ENCODE assay signal across 22 mouse cellular contexts in genomic region chr13:95044108-95044507, GRCm38 (mm10).
"Had no signal": no experiment of that assay in that cellular context is flagged by ENCODE, and none has a peak within 500 bp of the region (broad histone marks: within the 10 kb centered on the region; RNA-seq: fewer than 3 reads in every experiment).

No protein-coding gene starts in this region.

- H3K4me3 ChIP-seq: liver, embryonic 13.5 days; liver, embryonic 15.5 days; lung, embryonic 15.5 days; midbrain, embryonic 10.5 days; midbrain, embryonic 12.5 days; myocyte; neural tube, embryonic 13.5 days; neural tube, embryonic 15.5 days had no signal

- DNase-seq: liver, embryonic 13.5 days; liver, postnatal 0 days; lung, adult 2 months; lung, postnatal 4 days; midbrain, embryonic 14.5 days; retina, postnatal 1 day; right cerebral cortex, adult 18-20 months; right cerebral cortex, postnatal 25 days; right cerebral cortex, postnatal 4 days; spleen, adult 18-20 months; thymus, adult 18-20 months; thymus, postnatal 14 days; thymus, postnatal 36 days had no signal

- H3K27ac ChIP-seq: liver, embryonic 13.5 days; liver, embryonic 15.5 days; lung, embryonic 15.5 days; midbrain, embryonic 10.5 days; midbrain, embryonic 12.5 days; neural tube, embryonic 13.5 days; neural tube, embryonic 15.5 days had no signal

- H3K36me3 ChIP-seq: liver, embryonic 13.5 days; liver, embryonic 15.5 days; lung, embryonic 15.5 days; midbrain, embryonic 10.5 days; midbrain, embryonic 12.5 days; neural tube, embryonic 13.5 days; neural tube, embryonic 15.5 days had no signal

- ATAC-seq: liver, postnatal 0 days; lung, postnatal 0 days; midbrain, embryonic 16.5 days had no signal

- H3K4me1 ChIP-seq: liver, embryonic 13.5 days; liver, embryonic 15.5 days; lung, embryonic 15.5 days; midbrain, embryonic 10.5 days; midbrain, embryonic 12.5 days; neural tube, embryonic 13.5 days; neural tube, embryonic 15.5 days had no signal

- H3K9me3 ChIP-seq: liver, embryonic 13.5 days; liver, embryonic 15.5 days; lung, embryonic 15.5 days; midbrain, embryonic 10.5 days; midbrain, embryonic 12.5 days; neural tube, embryonic 13.5 days; neural tube, embryonic 15.5 days had no signal

- H3K27me3 ChIP-seq: liver, embryonic 13.5 days; liver, embryonic 15.5 days; lung, embryonic 15.5 days; midbrain, embryonic 12.5 days; neural tube, embryonic 13.5 days; neural tube, embryonic 15.5 days had no signal
